Mouse (Mus musculus) heart, adult 2 months (tissue): ENCODE measurements around the gene 4930402K13Rik. TPM values are rescaled to one million over a fixed set of nuclear protein-coding genes. Genes with fewer than 3 reads are reported as not detected.
A peak's percentile ranks its signal among the peaks of the same experiment; 100 is the strongest.

Experiments used
- DNase-seq, 2 experiments: peaks; one replicate each; pipeline ENCODE4 v3.0.0; 2021
- H3K27ac ChIP-seq: fragments of 200-600 bp; 2 replicates; pipeline ENCODE4 v1.8.1; 2022
- H3K27me3 ChIP-seq: fragments of 200-500 bp; 2 replicates; pipeline ENCODE4 v1.6.1; 2012; ENCODE audit warnings: mild to moderate bottlenecking, low read length, inconsistent platforms, mixed read lengths; ENCODE audit not compliant: control insufficient read depth, insufficient read depth
- H3K36me3 ChIP-seq: fragments of 200-500 bp; 2 replicates; pipeline ENCODE4 v1.6.1; 2012; ENCODE audit warnings: low read length, inconsistent platforms; ENCODE audit not compliant: control insufficient read depth, insufficient read depth
- H3K4me1 ChIP-seq: fragments of 200-500 bp; 2 replicates; pipeline ENCODE4 v1.6.1; 2011; ENCODE audit warnings: low read length; ENCODE audit not compliant: control insufficient read depth, insufficient read depth
- H3K4me3 ChIP-seq: fragments of 200-600 bp; 2 replicates; pipeline ENCODE4 v1.8.1; 2022
- H3K79me2 ChIP-seq: fragments of 200-500 bp; replicated peaks from 2 replicates; pipeline ENCODE4 v1.6.1; 2012; ENCODE audit warnings: mild to moderate bottlenecking, inconsistent platforms, low read length, moderate library complexity, mixed read lengths; ENCODE audit not compliant: control insufficient read depth, insufficient read depth
- H3K9ac ChIP-seq: fragments of 200-500 bp; 2 replicates; pipeline ENCODE4 v1.6.1; 2012; ENCODE audit warnings: low read depth, mild to moderate bottlenecking, control low read depth, inconsistent platforms, low read length, mixed read lengths
- CTCF ChIP-seq: fragments of 200-600 bp; IDR thresholded peaks from 2 replicates; pipeline ENCODE4 v1.8.1; 2022; ENCODE audit warnings: antibody characterized with exemption, mild to moderate bottlenecking, moderate library complexity
- EP300 ChIP-seq: fragments of 200-500 bp; IDR thresholded peaks from 2 replicates; pipeline ENCODE4 v1.6.1; 2011; ENCODE audit warnings: low read depth, low read length, control low read depth; ENCODE audit not compliant: insufficient read depth
- POLR2A ChIP-seq: fragments of 200-500 bp; IDR thresholded peaks from 2 replicates; pipeline ENCODE4 v1.6.1; 2011; ENCODE audit warnings: mild to moderate bottlenecking, low read depth, low read length, control low read depth; ENCODE audit not compliant: insufficient read depth
- WGBS: fragments of 180-500 bp; shearing (Covaris S2); methylation state at CpG from one replicate; pipeline ENCODE4 v1.1.7; 2018; 5-methylcytosine and 5-hydroxymethylcytosine counted together
- intact Hi-C: fragments of 180-260 bp; cut with DNase I; formaldehyde crosslinking; loops from one replicate; pipeline ENCODE4 v1.15.1; 2025
- polyA plus RNA-seq: library from polyadenylated mRNA; depleted of rRNA; stranded (reverse); fragments of >200 nt; gene quantifications from 2 replicates; pipeline ENCODE4 v1.2.3, GENCODE M21; 2012; rRNA removed
- total RNA-seq, 2 experiments: library from RNA; stranded (reverse); gene quantifications; 2 replicates each; pipeline ENCODE4 v1.2.3; 2021

4930402K13Rik gene
- total and polyA plus RNA-seq, 3 experiments, result not detected

GRCm38 (mm10) chrX:9124928-9125327 is 20.6 kb downstream of the 4930402K13Rik start:
- intact Hi-C loops, result loop anchor here (5.0 kb wide), 2 partner anchors 97 to 397 kb away; no protein-coding TSS in a partner anchor
- no peaks in the 10 kb centered on the region for H3K36me3 ChIP-seq

GRCm38 (mm10) chrX:9128317-9128831 is 24.0 kb downstream of the 4930402K13Rik start:
- H3K36me3 ChIP-seq, result no peaks in the 10 kb centered on the region
- no peak overlapping the region for H3K9ac ChIP-seq
- no peak overlapping the region for H3K27ac ChIP-seq
- no peaks in the 10 kb centered on the region for H3K4me1 ChIP-seq
- TF ChIP-seq CTCF (peak; percentile 66), POLR2A (no peak), EP300 (no peak)
- H3K4me3 ChIP-seq, result no peak overlapping the region
- peak in 1 of 2 experiments; percentile 3 for DNase-seq
- 28% methylated on average over 7 of the region's 7 CpGs for WGBS
- H3K79me2 ChIP-seq, result no peaks in the 10 kb centered on the region
- H3K27me3 ChIP-seq, result no peaks in the 10 kb centered on the region
- intact Hi-C loops, result loop anchor here (5.0 kb wide), 2 partner anchors 94 to 394 kb away; no protein-coding TSS in a partner anchor

More at GRCm38 (mm10) chrX:9124928-9125327, 20.6 kb downstream of the 4930402K13Rik start:
- no peak for DNase-seq
- no peak for TF ChIP-seq EP300
- Histone ChIP-seq H3K4me3 (no peak overlapping the region), H3K27ac (no peak overlapping the region), H3K4me1 (no peaks in the 10 kb centered on the region), H3K27me3 (no peaks in the 10 kb centered on the region), H3K9ac (no peak overlapping the region), H3K79me2 (no peaks in the 10 kb centered on the region)
- 58% methylated on average over 4 of the region's 4 CpGs for WGBS

- intact Hi-C loops, result no loop called here
These were observed 35.1 kb downstream of the 4930402K13Rik start for GRCm38 (mm10) chrX:9139290-9139948.

GRCm38 (mm10) chrX:9142669-9143068 is 38.3 kb downstream of the 4930402K13Rik start:
- intact Hi-C loops, result no loop called here
- Histone ChIP-seq H3K4me1 (no peaks in the 10 kb centered on the region), H3K36me3 (no peaks in the 10 kb centered on the region), H3K27ac (no peak overlapping the region), H3K79me2 (no peaks in the 10 kb centered on the region), H3K27me3 (no peaks in the 10 kb centered on the region), H3K9ac (no peak overlapping the region), H3K4me3 (no peak overlapping the region)
- TF ChIP-seq CTCF (no peak), POLR2A (no peak), EP300 (no peak)
- no peak for DNase-seq
- WGBS, result 51% methylated on average over 2 of the region's 2 CpGs

More at GRCm38 (mm10) chrX:9139290-9139948, 35.1 kb downstream of the 4930402K13Rik start:
- no peaks in the 10 kb centered on the region for H3K27me3 ChIP-seq
- no peaks in the 10 kb centered on the region for H3K36me3 ChIP-seq
- no peak overlapping the region for H3K27ac ChIP-seq
- TF ChIP-seq CTCF (no peak), POLR2A (no peak), EP300 (no peak)
- H3K9ac ChIP-seq, result no peak overlapping the region
- no peak overlapping the region for H3K4me3 ChIP-seq
- no peak for DNase-seq
- H3K79me2 ChIP-seq, result no peaks in the 10 kb centered on the region
- no peaks in the 10 kb centered on the region for H3K4me1 ChIP-seq
- 51% methylated on average over 4 of the region's 4 CpGs for WGBS

Other genes starting within 250 kb of the 4930402K13Rik start
- not detected for gene Gm5751, start 230.3 kb upstream of the 4930402K13Rik start, total RNA-seq
- not detected in 2 replicates for gene Gm5751, start 230.3 kb upstream of the 4930402K13Rik start, polyA plus RNA-seq
- 1 to 10 TPM in 1 of 2 experiments, under 1 TPM in 1; 0.91 to 1.0 TPM for gene B630019K06Rik, start 212.2 kb upstream of the 4930402K13Rik start, total RNA-seq
- 0.44 and 0.45 TPM in 2 replicates for gene B630019K06Rik, start 212.2 kb upstream of the 4930402K13Rik start, polyA plus RNA-seq
- not detected for gene Fthl17b, start 141.6 kb upstream of the 4930402K13Rik start, total RNA-seq
- not detected in 2 replicates for gene Fthl17b, start 141.6 kb upstream of the 4930402K13Rik start, polyA plus RNA-seq
- not detected for gene Fthl17c, start 128.0 kb upstream of the 4930402K13Rik start, total RNA-seq
- not detected in 2 replicates for gene Fthl17c, start 128.0 kb upstream of the 4930402K13Rik start, polyA plus RNA-seq
- not detected for gene Fthl17d, start 117.8 kb upstream of the 4930402K13Rik start, total RNA-seq
- gene Fthl17d, start 117.8 kb upstream of the 4930402K13Rik start, polyA plus RNA-seq, result not detected in 2 replicates
- gene Fthl17e, start 71.1 kb upstream of the 4930402K13Rik start, total RNA-seq, result not detected
- not detected in 2 replicates for gene Fthl17e, start 71.1 kb upstream of the 4930402K13Rik start, polyA plus RNA-seq
- gene Fthl17f, start 41.5 kb upstream of the 4930402K13Rik start, total RNA-seq, result not detected
- not detected in 2 replicates for gene Fthl17f, start 41.5 kb upstream of the 4930402K13Rik start, polyA plus RNA-seq
- gene Lancl3, start 95.3 kb downstream of the 4930402K13Rik start, total RNA-seq, result 1 to 10 TPM; 4.2 to 5.4 TPM
- gene Lancl3, start 95.3 kb downstream of the 4930402K13Rik start, polyA plus RNA-seq, result 0.53 and 1.1 TPM in 2 replicates
- not detected for gene Gm14862, start 152.3 kb downstream of the 4930402K13Rik start, total RNA-seq
- not detected in 2 replicates for gene Gm14862, start 152.3 kb downstream of the 4930402K13Rik start, polyA plus RNA-seq
- 1 to 10 TPM; 7.3 to 8.2 TPM for gene Xk, start 168.2 kb downstream of the 4930402K13Rik start, total RNA-seq
- gene Xk, start 168.2 kb downstream of the 4930402K13Rik start, polyA plus RNA-seq, result 3.3 and 6.5 TPM in 2 replicates
- gene H2al1m, start 179.2 kb downstream of the 4930402K13Rik start, total RNA-seq, result under 1 TPM in 1 of 2 experiments, not detected in 1; 0.86 TPM
- 0.33 TPM in 1 of 2 replicates, not detected in the other for gene H2al1m, start 179.2 kb downstream of the 4930402K13Rik start, polyA plus RNA-seq
- not detected for gene H2al1k, start 246.1 kb downstream of the 4930402K13Rik start, total RNA-seq
- 0.44 TPM in 1 of 2 replicates, not detected in the other for gene H2al1k, start 246.1 kb downstream of the 4930402K13Rik start, polyA plus RNA-seq